Mouse (Mus musculus) forebrain, embryonic 14.5 days (tissue): Measurements from ENCODE around the gene Rap1b. TPM values are rescaled to one million over a fixed set of nuclear protein-coding genes. Genes with fewer than 3 reads are reported as not detected.

Source experiments
- ATAC-seq: fragments of 200-750 bp; cut with Nextera tagmentation; 2 replicates; pipeline ENCODE4 v1.8.0; 2017; ENCODE audit warnings: mild to moderate bottlenecking, moderate library complexity
- DNase-seq: peaks from one replicate; pipeline ENCODE4 v3.0.0-alpha.2; 2015; ENCODE audit warnings: low spot score
- H3K27ac ChIP-seq: fragments of 300-500 bp; sonication (generic); 2 replicates; pipeline ENCODE4 v1.5.1; 2014; ENCODE audit warnings: low read depth, mild to moderate bottlenecking, control low read depth, low read length, moderate library complexity
- H3K27me3 ChIP-seq: fragments of 300-500 bp; sonication (generic); replicated peaks from 2 replicates; pipeline ENCODE4 v1.6.1; 2014; ENCODE audit warnings: low read length, control low read depth, mixed read lengths; ENCODE audit not compliant: control insufficient read depth, insufficient read depth
- H3K36me3 ChIP-seq: fragments of 300-500 bp; sonication (generic); 2 replicates; pipeline ENCODE4 v1.6.1; 2014; ENCODE audit warnings: low read length, control low read depth; ENCODE audit not compliant: control insufficient read depth, insufficient read depth
- H3K4me1 ChIP-seq: fragments of 300-500 bp; sonication (generic); 2 replicates; pipeline ENCODE4 v1.6.1; 2014; ENCODE audit warnings: antibody characterized with exemption, low read length, control low read depth; ENCODE audit not compliant: control insufficient read depth, insufficient read depth
- H3K4me2 ChIP-seq: fragments of 300-500 bp; sonication (generic); 2 replicates; pipeline ENCODE4 v1.6.1; 2014; ENCODE audit warnings: mild to moderate bottlenecking, control low read depth, low read length
- H3K4me3 ChIP-seq: fragments of 300-500 bp; sonication (generic); 2 replicates; pipeline ENCODE4 v1.5.1; 2014; ENCODE audit warnings: low read depth, low read length, control low read depth
- H3K9ac ChIP-seq: fragments of 300-500 bp; sonication (generic); 2 replicates; pipeline ENCODE4 v1.6.1; 2014; ENCODE audit warnings: mild to moderate bottlenecking, low read length, control low read depth, moderate library complexity
- H3K9me3 ChIP-seq: fragments of 300-500 bp; sonication (generic); replicated peaks from 2 replicates; pipeline ENCODE4 v1.6.1; 2016; ENCODE audit warnings: low read length, control low read depth, mixed read lengths; ENCODE audit not compliant: control insufficient read depth
- WGBS: fragments of 180-500 bp; shearing (Covaris S2); extraction: QIAGEN DNeasy Blood & Tissue Kit; methylation state at CpG from one replicate; pipeline ENCODE4 v1.1.7; 2014; 5-methylcytosine and 5-hydroxymethylcytosine counted together
- polyA plus RNA-seq: library from polyadenylated mRNA; unstranded; fragments of >200 nt; fragmentation: Nextera tagmentation; extraction: Ambion mirVana; gene quantifications from 2 replicates; pipeline ENCODE4 v1.2.1, GENCODE M21; 2014

Rap1b gene
- polyA plus RNA-seq, 1 experiment from 2014 or later: 138 TPM

DNA sequence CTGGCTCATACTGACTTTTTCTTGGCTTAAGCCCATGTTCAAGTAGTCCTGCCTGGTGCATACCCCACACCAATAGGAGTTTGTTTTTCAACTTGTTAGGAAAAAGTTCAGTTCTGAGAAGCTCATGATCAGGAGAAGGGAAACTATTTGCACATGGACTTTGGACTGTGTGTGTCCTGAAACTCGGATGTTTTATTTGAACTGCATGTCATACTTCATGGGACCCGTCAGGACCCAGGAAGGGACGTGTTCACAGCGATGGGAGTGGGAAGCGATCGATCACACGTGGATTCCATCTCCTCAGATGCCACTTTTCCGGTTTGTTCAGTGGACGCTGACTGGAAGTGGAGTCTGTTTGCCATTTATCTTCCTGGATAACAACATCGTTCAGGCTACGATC is 46.0 kb downstream of the Rap1b start:
- Histone ChIP-seq H3K27me3 (no peaks in the 10 kb centered on the region), H3K27ac (no peak overlapping the region), H3K4me3 (no peak overlapping the region), H3K9me3 (no peaks in the 10 kb centered on the region), H3K9ac (no peak overlapping the region), H3K36me3 (no peaks in the 10 kb centered on the region), H3K4me2 (no peak overlapping the region), H3K4me1 (no peaks in the 10 kb centered on the region)
- ATAC-seq: no peak
- 92% methylated on average over 11 of the region's 11 CpGs for WGBS
- DNase-seq: no peak

DNA sequence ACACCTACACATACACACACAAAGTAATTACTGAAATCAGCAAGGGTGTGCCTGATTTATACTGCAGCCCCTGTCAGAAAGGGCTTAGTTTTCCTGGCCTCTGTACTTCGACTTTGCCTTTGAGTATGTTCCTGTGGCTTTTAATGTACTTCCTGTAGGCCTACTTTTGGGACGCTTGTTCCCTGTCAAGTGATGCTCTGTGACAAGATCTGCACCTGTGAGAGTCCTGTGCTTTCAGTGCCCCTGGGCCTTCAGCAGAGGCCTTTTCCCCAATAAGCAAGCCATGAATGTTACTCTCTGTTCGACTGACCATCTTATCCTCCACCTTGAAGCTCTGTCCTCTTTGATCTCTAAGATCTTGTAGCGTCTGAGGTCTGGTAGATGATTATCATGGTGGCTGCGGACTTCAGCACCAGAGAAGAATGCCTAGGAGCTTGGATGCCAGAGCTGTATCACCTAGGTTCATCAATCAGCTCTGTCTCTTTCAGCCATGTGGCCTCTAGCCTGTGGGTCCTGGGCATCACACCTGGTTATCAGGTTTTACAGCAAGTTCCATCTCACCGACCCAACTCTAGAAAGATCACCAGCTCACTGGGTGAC is 47.3 kb downstream of the Rap1b start:
- WGBS: 85% methylated on average over 6 of the region's 6 CpGs

DNA sequence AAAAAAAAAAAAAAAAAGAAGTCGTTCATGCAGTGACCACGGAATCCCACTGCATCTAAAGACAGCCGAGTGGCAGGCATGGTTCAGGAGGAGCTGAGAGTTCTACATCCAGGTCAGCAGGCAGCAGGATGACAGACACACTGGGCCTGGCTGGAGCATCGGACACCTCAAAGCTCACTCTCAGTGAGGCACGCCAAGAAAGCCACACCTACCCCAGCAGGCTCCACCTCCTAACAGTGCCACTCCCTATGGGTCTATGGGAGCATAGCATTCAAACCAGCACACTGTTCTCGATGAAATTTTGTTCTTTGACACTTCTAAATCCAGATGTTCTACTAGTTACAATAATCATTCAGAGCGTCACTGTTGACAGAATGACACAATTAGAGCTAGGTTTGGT is 48.2 kb downstream of the Rap1b start:
- H3K27ac ChIP-seq: no peak overlapping the region
- H3K9ac ChIP-seq: no peak overlapping the region
- H3K4me2 ChIP-seq: no peak overlapping the region
- no peaks in the 10 kb centered on the region for H3K9me3 ChIP-seq
- H3K4me1 ChIP-seq: no peaks in the 10 kb centered on the region
- ATAC-seq (no peak), DNase-seq (no peak)
- H3K4me3 ChIP-seq: no peak overlapping the region
- 76% methylated on average over 7 of the region's 7 CpGs for WGBS
- H3K36me3 ChIP-seq: no peaks in the 10 kb centered on the region
- no peaks in the 10 kb centered on the region for H3K27me3 ChIP-seq

More for the DNA sequence above, 47.3 kb downstream of the Rap1b start:
- Histone ChIP-seq H3K27me3 (no peaks in the 10 kb centered on the region), H3K9ac (no peak overlapping the region), H3K9me3 (no peaks in the 10 kb centered on the region), H3K4me1 (no peaks in the 10 kb centered on the region), H3K4me2 (no peak overlapping the region), H3K36me3 (no peaks in the 10 kb centered on the region), H3K27ac (no peak overlapping the region), H3K4me3 (no peak overlapping the region)
- DNase-seq (no peak), ATAC-seq (no peak)

DNA sequence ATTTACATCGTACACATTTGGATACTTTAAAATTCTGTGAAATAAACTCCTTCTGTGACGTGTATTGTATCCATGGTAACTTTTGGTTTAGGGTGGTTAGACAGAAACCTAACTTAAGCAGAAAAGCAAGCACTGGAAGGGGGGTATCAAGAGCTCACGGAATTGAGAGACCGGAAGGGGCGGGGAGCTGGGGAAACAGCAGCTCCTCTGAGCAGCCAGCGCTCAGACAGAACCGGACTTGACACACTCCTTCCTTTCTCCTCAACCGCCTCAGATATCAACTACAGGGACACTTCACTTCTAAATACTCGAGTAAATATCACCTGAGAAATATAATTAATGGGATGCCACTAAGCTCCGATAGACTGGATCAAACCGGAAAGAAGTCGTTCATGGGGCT is 48.7 kb downstream of the Rap1b start:
- no peak overlapping the region for H3K4me3 ChIP-seq
- no peak overlapping the region for H3K4me2 ChIP-seq
- no peaks in the 10 kb centered on the region for H3K27me3 ChIP-seq
- 93% methylated on average over 12 of the region's 12 CpGs for WGBS
- no peak overlapping the region for H3K9ac ChIP-seq
- H3K9me3 ChIP-seq: no peaks in the 10 kb centered on the region
- H3K4me1 ChIP-seq: no peaks in the 10 kb centered on the region
- H3K27ac ChIP-seq: no peak overlapping the region
- no peaks in the 10 kb centered on the region for H3K36me3 ChIP-seq
- DNase-seq (no peak), ATAC-seq (no peak)

- Histone ChIP-seq H3K36me3 (no peaks in the 10 kb centered on the region), H3K9me3 (no peaks in the 10 kb centered on the region), H3K4me3 (no peak overlapping the region), H3K9ac (no peak overlapping the region), H3K27me3 (no peaks in the 10 kb centered on the region), H3K27ac (no peak overlapping the region), H3K4me2 (no peak overlapping the region), H3K4me1 (peaks cover 8% of the 10 kb centered on the region)
- ATAC-seq (no peak), DNase-seq (no peak)
- WGBS: 91% methylated on average over 7 of the region's 7 CpGs
Observed at GRCm38 (mm10) chr10:117796181-117796580, 49.7 kb downstream of the Rap1b start.

GRCm38 (mm10) chr10:117795206-117795605 is 50.6 kb downstream of the Rap1b start:
- H3K27me3 ChIP-seq: no peaks in the 10 kb centered on the region
- 77% methylated on average over 4 of the region's 4 CpGs for WGBS

DNA sequence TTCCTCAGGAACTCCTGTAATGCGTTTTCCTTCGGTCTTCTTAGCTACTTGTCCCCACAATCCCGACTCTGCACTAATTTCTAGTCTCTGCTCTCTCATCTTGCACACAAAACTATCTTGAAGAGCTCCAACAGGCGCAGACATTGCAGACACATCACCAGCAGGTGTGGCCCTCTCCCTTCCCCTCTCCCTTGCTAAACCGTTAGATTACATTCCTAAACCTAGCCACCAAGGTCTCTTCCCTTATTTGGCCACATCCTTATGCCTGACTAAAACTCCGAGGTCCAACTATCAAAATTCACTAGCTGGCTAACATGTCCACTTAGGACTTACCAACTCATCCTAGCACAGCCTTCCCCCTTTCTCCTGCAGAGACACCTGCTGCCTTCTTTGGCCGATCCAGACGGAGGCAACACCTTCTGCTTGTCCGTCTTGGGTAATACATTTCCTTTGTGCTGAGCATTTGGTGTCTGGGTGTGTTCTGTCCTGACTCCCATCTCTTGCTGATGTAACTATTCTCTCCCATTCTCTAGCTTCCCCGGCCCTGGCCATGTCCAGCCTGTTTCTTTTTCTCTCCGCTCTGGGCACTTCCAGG is 52.3 kb downstream of the Rap1b start:
- Histone ChIP-seq H3K27me3 (no peaks in the 10 kb centered on the region), H3K4me1 (peaks cover 10% of the 10 kb centered on the region), H3K4me2 (peak overlapping the region; percentile 60), H3K9ac (no peak overlapping the region; the same call in 1 of the 2 replicates), H3K27ac (no peak overlapping the region), H3K4me3 (no peak overlapping the region; the same call in 1 of the 2 replicates), H3K9me3 (no peaks in the 10 kb centered on the region), H3K36me3 (no peaks in the 10 kb centered on the region)
- ATAC-seq: no peak
- DNase-seq: no peak
- WGBS: 83% methylated on average over 11 of the region's 11 CpGs

More at GRCm38 (mm10) chr10:117795206-117795605, 50.6 kb downstream of the Rap1b start:
- Histone ChIP-seq H3K4me3 (no peak overlapping the region), H3K4me2 (no peak overlapping the region), H3K9ac (no peak overlapping the region), H3K27ac (no peak overlapping the region), H3K36me3 (no peaks in the 10 kb centered on the region), H3K9me3 (no peaks in the 10 kb centered on the region), H3K4me1 (peaks cover 10% of the 10 kb centered on the region)
- ATAC-seq (no peak), DNase-seq (no peak)

DNA sequence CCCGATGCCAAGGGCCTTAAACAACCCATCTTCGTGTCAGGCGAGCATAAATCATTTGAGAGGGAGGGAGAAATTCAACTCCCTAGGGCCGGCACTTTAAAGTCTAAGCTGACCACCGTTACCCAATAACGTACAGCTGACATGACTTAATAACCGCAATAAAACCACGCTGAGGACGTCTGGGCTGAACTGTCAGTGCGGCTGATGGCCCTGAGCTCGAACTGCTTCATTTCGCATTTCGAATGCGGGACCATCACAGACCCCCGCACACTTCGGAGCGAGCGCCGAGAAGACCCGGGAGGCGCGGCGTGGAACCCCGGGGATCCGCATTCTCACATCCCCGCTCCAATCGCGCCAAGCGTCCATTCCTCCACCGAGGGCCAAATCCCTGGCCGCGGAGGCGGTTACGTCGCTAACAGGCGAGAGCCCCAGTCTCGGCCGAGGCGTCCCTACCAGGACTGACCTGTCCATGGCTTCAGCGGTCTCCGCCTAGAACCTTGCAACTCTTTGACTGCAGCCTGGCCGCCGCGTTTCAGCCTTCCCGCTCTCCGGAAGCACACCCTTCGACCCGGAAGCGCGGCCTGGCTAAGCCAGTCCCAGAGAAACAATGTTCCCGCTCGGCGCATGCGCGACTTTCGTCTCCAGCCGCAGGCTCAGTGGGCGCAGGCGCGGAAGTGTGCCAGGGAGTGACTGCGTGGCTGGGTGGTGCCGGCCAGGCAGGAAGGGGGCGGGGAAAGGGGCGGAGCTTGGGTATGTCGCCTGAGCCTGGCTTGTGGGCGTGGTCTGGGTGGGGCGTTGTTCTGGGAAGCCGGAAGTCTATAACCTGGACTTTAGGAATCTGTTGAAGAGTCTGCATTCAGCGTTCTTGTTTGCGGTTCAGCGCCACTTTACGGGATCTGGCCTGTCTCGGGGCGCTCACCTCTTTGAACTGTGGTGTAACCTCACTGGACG is 53.4 kb downstream of the Rap1b start, which contains the start of gene Nup107:
TSS of gene Nup107 (minus strand) at position 565 of the 951 bp plus-strand sequence.
- peaks cover 10% of the 10 kb centered on the region for H3K4me1 ChIP-seq
- H3K4me2 ChIP-seq: peak within 1 kb of the TSS; percentile 90
- peak within 1 kb of the TSS; percentile 15; the same call in 1 of the 2 replicates for H3K27ac ChIP-seq
- peak; percentile 99 for DNase-seq
- H3K9me3 ChIP-seq: no peaks in the 10 kb centered on the region
- H3K4me3 ChIP-seq: peak within 1 kb of the TSS; percentile 90
- ATAC-seq: peak; percentile 97
- peaks cover 7% of the 10 kb centered on the region; the same call in 1 of the 2 replicates for H3K36me3 ChIP-seq
- under 1% methylated on average over 74 of the region's 75 CpGs for WGBS
- no peaks in the 10 kb centered on the region for H3K27me3 ChIP-seq
- peak within 1 kb of the TSS; percentile 75 for H3K9ac ChIP-seq
